Mouse (Mus musculus) A20 (cell line): ENCODE results near the gene Tmem44.

Experiments used
- DNase-seq: peaks from one replicate; pipeline ENCODE4 v3.0.0-alpha.2; 2011; ENCODE audit warnings: low read depth, low spot score

The Tmem44 gene

GRCm38 (mm10) chr16:30550748-30551192 is at the start of gene Tmem44:
Gene Tmem44, minus strand, starts transcription at chr16:30550842.
- no peak for DNase-seq

- DNase-seq: peak; percentile 95
Measured at GRCm38 (mm10) chr16:30599491-30600268, 49.0 kb upstream of the Tmem44 start, which contains the start of gene Fam43a. Gene Fam43a, plus strand, starts transcription at chr16:30599723.

DNA sequence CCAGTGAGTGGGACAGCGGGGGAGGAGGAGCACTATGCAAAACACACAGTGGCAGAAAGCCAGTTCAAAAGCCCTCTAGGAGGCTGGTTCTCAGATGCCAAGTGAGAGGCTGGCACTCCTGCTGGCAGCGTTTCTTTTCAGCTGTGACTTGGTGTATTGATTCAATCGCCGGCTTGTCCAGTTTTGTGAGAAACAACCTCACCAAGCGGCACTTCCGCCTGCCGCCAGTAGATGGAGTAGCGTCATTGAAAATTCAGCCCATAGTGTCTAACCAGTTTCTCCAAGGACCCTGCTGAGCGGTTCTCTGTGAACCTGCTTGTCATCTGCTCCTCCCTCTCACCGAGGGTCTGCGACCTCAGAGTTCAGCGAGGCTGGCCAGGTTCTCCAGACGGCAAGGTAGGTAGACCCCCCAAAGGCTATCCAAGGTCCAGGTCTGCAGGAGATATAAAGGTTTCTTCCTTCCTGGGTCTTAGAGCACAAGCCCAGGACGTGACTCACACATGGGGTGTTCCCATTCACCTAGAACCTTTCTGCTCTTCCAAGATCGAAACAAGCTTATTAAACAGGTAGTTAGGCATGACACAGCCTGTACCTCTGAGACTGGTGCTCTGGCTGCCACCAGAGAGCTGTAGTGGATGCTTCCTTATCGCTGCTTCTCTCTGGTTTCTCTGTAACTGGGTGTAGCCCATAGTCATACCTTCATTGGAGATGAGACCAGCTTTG is 46.5 kb upstream of the Tmem44 start:
- peak; percentile 83 for DNase-seq

DNA sequence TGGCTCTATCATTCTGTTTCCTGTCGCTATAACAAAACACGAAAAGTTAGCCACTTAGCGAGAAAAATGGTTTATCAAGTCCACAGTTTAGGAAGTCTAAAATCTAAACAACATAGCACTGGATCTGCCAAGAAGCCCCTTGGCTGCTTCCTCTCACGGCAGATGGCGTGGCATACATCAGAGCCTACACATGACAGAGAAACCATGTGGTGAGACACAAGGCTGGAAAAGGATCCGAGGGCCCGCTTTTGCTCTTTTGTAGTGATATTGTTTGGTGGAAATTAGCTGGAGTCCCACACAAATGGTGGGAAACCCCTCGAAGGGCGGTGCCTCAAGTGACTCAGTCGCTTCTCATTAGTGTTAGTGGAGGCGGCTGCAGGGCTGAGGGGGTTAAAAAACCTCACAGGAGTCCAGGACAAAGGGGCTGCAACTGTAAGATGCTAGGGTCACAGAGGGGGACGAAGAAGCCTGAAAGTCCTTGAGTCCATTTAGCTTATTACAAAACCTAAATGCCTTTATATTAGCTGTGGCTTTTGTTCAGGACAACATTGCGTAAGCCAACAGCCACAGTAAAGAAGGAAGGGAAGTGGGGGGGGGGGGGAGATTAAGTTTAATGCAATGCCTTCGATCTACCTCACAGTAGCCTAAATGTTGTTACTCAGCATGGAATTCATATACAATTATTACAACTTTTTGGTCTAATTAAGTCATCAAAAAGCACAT is 45.4 kb upstream of the Tmem44 start:
- no peak for DNase-seq

DNA sequence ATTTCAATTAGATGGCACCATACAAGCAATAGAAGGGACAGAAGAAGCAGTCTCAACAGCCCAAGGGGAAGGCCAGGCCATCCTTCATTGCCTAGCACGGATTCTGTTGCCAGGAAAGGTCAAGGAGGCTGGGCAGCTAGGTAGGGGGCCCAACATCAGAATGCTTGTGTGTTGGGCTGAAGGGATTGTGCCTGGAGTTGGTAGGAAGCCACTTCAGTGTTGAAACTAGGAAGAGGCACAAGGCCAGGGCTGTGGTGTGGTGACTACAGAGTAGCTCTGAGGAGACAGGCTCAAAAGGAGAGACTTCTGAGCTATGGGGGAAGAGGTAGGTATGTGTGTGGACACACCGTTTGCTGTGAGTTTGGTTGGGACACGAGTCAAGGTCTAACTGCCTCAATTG is 44.7 kb upstream of the Tmem44 start:
- no peak for DNase-seq

- peak; percentile 29 for DNase-seq
Measured at GRCm38 (mm10) chr16:30591990-30592389, 41.3 kb upstream of the Tmem44 start.

DNA sequence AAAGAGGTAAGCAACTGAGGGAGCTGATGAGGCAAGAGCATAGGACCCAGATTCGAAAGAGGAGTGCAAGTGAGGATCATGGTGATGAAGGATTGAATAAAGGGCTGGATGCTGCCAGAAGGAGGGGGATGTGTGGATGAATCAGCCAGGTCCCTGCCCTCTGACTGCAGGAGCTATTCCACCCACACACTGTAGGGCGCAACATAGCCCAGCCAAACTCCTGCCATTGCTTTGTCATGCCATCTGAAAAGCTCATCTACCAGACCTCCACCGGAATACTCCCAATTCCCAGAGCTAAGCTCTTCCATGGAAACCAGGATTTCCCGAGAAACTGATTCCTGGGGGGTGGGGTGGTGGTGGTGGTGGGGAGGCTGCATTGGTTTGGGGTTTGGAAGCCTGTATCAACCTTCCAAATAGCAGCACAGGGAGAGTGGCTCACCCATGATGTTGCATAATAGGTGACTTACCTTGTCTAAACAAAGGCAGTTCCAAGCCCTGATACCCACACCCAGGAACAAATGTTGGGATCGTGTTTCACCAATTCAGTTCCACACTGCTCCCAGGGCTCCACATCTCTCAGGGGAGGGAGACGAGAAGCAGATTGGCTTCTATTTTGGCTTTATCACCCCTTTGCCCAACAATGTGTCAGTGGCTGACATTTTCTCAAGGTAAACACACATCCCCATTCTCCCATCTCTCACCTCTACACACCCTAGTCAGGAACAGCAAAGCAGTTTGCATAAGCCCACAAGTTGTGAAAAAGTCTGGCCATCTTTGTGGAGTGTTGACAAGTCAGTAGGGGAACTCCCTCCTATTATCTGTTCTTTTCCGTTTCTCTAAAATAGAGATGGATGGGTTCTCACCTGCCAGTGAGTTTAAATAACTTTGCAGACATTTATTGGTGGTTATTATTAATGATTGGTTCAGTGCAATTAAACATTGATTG is 39.9 kb upstream of the Tmem44 start:
- DNase-seq: no peak

DNA sequence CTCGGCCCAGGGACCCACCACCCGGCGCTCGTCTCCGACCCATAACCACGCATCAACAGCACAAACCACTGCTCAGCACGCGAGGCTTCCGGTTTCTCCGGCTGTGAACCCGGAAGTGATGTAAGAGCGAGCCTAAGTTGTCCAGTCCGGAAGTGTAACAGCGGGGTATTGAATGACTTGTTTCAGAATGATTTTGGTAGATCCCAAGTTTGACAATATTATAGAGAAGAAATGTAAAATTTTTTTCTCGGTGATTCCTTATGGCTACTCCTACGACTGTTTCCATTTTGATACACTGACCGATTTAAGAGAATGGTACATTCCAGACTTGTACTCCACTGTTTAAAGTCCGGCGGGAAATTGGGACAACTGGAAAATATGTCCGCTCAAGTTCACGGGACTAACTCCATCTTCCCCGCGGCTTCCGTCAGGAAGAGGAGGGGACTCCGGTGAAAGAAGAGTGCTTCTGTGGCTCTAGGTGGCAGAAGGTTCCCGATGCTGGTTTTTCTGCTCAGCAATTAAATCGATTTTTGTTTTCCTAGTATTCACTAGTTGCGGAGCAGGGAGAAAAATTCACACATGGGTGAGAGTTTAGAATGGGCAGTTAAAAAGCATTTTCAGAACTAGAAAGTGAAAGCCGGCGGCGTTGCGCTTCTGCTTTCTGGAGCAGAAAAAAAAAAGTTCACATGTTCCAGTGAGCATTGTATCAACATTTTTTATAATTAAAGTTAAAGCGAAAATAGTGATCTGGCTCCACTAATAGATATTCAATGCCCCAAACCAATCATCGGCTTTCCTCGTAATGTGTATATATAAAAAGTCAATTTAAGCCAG is 37.1 kb upstream of the Tmem44 start, which contains the start of gene Lsg1:
Lsg1 (minus strand) TSS at position 99 of the 834 bp plus-strand sequence.
- peak; percentile 97 for DNase-seq

DNA sequence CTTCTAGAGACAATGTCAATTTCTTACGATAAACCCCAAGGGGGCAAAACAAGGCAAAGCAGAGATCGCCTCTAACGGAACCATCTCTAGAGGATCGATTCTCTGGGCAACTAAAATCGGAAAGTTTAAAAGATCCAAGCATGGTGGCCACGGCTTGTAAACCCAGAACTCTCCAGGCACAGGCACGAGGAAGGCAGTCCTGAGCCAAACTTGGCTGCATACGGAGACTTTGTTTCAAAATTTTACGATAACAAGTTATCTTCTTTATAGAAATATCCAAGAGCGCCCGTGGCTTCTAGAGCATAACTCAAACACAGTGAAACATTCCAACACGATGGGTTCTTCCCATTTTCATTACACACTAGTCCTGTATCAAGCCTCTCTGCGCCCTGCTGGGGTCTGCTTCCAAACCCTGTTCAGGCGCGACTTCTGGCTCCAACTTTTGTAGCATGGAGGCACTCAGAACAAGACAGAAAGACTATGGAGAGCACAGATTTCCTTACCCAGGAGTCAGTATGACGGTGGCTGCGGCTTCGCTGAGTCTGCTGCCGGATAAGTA is 36.4 kb upstream of the Tmem44 start:
- DNase-seq: no peak

- DNase-seq: no peak
Measured at GRCm38 (mm10) chr16:30580765-30581164, 30.1 kb upstream of the Tmem44 start.

GRCm38 (mm10) chr16:30576392-30576791 is 25.8 kb upstream of the Tmem44 start:
- no peak for DNase-seq

GRCm38 (mm10) chr16:30575815-30576214 is 25.2 kb upstream of the Tmem44 start:
- DNase-seq: no peak

- DNase-seq: no peak
Measured at GRCm38 (mm10) chr16:30572239-30572638, 21.6 kb upstream of the Tmem44 start.

DNA sequence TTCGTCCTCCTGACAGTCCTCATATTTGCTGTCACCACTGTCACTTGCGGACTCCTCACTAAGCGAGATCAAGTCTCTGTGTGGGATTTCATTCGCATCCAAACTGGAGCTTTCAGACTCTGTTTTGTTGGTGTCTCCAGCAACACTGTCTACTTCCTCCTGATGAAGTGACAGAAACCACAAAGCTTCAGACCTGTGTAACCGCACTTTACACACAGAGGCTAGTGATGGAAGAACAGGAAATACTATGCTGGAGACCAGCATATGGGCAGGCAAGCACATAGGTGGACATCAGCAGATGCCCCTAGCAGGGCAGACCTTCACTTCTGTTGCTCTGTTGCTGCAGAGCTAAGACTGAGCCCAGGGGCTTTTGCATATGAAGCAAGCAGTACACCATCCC is 20.7 kb upstream of the Tmem44 start:
- DNase-seq: no peak

GRCm38 (mm10) chr16:30570173-30570572 is 19.5 kb upstream of the Tmem44 start:
- no peak for DNase-seq

GRCm38 (mm10) chr16:30565631-30566030 is 15.0 kb upstream of the Tmem44 start:
- no peak for DNase-seq

DNA sequence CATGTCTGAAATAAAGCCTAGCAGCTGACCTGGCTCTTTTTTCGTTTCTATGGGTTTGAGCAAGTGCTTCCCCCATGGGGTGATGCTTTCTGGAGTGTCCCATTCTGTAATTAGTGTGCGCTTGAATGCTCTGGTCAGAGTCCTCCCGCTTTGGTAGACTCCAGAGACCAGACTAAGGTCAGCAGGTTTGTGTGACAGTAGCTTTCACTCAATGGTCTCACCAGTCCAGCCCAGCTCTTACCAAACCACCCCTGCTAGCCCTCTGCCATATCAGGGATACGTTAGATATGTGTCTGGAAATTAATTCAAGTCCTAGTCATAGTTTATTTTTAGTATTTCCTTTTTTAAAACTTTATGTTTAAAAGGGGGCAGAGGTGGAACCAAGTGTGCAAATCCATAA is 10.0 kb upstream of the Tmem44 start:
- no peak for DNase-seq

DNA sequence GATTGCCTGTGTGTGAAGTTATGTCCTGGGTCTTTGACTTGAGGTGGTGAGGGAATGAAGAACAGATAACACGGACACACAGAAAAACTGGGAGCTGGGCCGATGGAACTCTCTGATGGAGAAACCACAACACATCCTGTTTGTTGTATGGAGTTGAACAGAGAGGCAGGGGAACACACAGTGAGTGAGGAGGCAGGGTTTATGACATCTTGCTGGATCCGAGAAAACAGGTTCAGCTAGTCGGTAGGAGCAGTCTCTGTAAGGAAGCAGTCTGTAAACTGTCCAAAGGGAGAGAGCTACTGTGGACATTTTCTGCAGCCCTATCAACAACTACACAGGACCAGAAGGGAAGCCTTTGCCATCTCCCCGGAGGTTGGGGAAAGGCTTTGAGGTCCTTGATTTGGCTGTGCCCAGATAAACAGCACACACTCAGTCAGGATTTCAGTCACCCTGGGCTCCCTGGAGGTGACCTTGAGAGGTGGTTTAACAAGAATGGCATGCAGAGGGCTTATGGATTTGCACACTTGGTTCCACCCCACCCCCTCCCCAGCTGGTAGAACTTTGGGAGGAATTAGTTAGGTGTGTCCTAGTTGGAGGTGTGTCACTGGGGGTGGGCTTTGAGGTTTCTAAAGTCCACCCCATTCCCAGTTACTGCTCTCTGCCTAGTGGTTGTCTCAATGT is 8.8 kb upstream of the Tmem44 start:
- no peak for DNase-seq

DNA sequence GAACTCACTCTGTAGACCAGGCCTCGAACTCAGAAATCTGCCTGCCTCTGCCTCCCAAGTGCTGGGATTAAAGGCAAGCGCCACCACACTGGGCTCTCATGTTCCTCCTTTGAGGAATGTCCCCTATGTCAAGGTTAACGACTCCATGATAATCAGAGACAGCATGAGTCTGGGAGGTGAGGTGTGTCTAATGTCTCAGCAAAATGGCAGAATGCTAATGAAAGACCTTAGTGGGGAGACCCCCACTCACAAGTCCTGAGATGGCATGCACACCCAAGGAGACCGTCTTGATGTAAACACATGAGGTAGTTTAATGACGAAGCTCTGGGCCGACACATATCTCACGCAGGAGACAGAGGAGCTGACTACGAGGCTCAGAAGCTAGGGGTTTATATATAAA is 3.5 kb upstream of the Tmem44 start:
- DNase-seq: no peak
